Mouse (Mus musculus) stomach, postnatal 0 days (tissue): ENCODE measurements at regions not wholly inside any gene's neighbourhood (a gene's known extent, or its start where the extent isn't known, plus 50 kb on each side); places are given as distances from the start of the nearest gene placed in this dataset.

Source experiments
- ATAC-seq: fragments of 200-750 bp; cut with Nextera tagmentation; 2 replicates; pipeline ENCODE4 v1.8.0; 2017; ENCODE audit not compliant: low FRiP score, low TSS enrichment
- DNase-seq: peaks from one replicate; pipeline ENCODE4 v3.0.0-alpha.2; 2016; ENCODE audit warnings: low spot score
- H3K27ac ChIP-seq: fragments of 300-500 bp; sonication (generic); replicated peaks from 2 replicates; pipeline ENCODE4 v1.5.1; 2014; ENCODE audit warnings: mild to moderate bottlenecking, control low read depth
- H3K27me3 ChIP-seq: fragments of 300-500 bp; sonication (generic); 2 replicates; pipeline ENCODE4 v1.6.1; 2014; ENCODE audit warnings: low read length; ENCODE audit not compliant: control insufficient read depth, insufficient read depth
- H3K36me3 ChIP-seq: fragments of 300-500 bp; sonication (generic); 2 replicates; pipeline ENCODE4 v1.6.1; 2014; ENCODE audit warnings: low read length, mixed read lengths; ENCODE audit not compliant: control insufficient read depth, insufficient read depth
- H3K4me1 ChIP-seq: fragments of 300-500 bp; sonication (generic); replicated peaks from 2 replicates; pipeline ENCODE4 v1.6.1; 2014; ENCODE audit warnings: antibody characterized with exemption; ENCODE audit not compliant: control insufficient read depth, insufficient read depth
- H3K4me2 ChIP-seq: fragments of 300-500 bp; sonication (generic); replicated peaks from 2 replicates; pipeline ENCODE4 v1.6.1; 2014; ENCODE audit warnings: low read depth, mild to moderate bottlenecking, control low read depth, moderate library complexity
- H3K4me3 ChIP-seq: fragments of 300-500 bp; sonication (generic); 2 replicates; pipeline ENCODE4 v1.5.1; 2014; ENCODE audit warnings: low read depth, low read length, control low read depth
- H3K9ac ChIP-seq: fragments of 300-500 bp; sonication (generic); 2 replicates; pipeline ENCODE4 v1.6.1; 2014; ENCODE audit warnings: mild to moderate bottlenecking, low read length, control low read depth, mixed read lengths
- H3K9me3 ChIP-seq: fragments of 300-500 bp; sonication (generic); 2 replicates; pipeline ENCODE4 v1.6.1; 2016; ENCODE audit warnings: low read length; ENCODE audit not compliant: control insufficient read depth
- CTCF ChIP-seq: IDR thresholded peaks from 2 replicates; pipeline ENCODE4 v1.5.1; 2016; ENCODE audit warnings: antibody characterized with exemption, low read depth, mild to moderate bottlenecking, moderate library complexity
- EP300 ChIP-seq: optimal IDR thresholded peaks from 2 replicates; pipeline ENCODE3; 2016; ENCODE audit warnings: antibody characterized with exemption
- WGBS: fragments of 180-500 bp; shearing (Covaris S2); extraction: QIAGEN DNeasy Blood & Tissue Kit; methylation state at CpG from one replicate; pipeline ENCODE4 v1.1.7; 2014; 5-methylcytosine and 5-hydroxymethylcytosine counted together

GRCm38 (mm10) chr10:45000873-45001859 lies 65.8 kb upstream of the Prep start:
- H3K4me3 ChIP-seq = peak overlapping the region; percentile 41
- peak overlapping the region; percentile 53 for H3K27ac ChIP-seq
- no peaks in the 10 kb centered on the region for H3K9me3 ChIP-seq
- H3K27me3 ChIP-seq = no peaks in the 10 kb centered on the region
- peak; percentile 51 for DNase-seq
- no peaks in the 10 kb centered on the region for H3K36me3 ChIP-seq
- peak; percentile 91 for ATAC-seq
- no peak for TF ChIP-seq EP300
- TF ChIP-seq CTCF = peak; percentile 88
- H3K4me2 ChIP-seq = peak overlapping the region; percentile 69
- H3K4me1 ChIP-seq = peaks cover 6% of the 10 kb centered on the region; the same call in 1 of the 2 replicates
- 34% methylated on average over 12 of the region's 12 CpGs for WGBS
- no peak overlapping the region for H3K9ac ChIP-seq

GRCm38 (mm10) chr10:45000027-45000840 lies 66.8 kb upstream of the Prep start:
- Histone ChIP-seq H3K36me3 (no peaks in the 10 kb centered on the region), H3K4me2 (peak overlapping the region; percentile 69), H3K4me1 (peaks cover 6% of the 10 kb centered on the region; the same call in 1 of the 2 replicates), H3K9me3 (no peaks in the 10 kb centered on the region), H3K4me3 (peak overlapping the region; percentile 41), H3K27ac (peak overlapping the region; percentile 53), H3K27me3 (no peaks in the 10 kb centered on the region), H3K9ac (peak overlapping the region; percentile 53)
- WGBS = 17% methylated on average over 18 of the region's 18 CpGs
- TF ChIP-seq CTCF (no peak), EP300 (no peak)
- ATAC-seq (peak; percentile 60), DNase-seq (peak; percentile 18)

DNA sequence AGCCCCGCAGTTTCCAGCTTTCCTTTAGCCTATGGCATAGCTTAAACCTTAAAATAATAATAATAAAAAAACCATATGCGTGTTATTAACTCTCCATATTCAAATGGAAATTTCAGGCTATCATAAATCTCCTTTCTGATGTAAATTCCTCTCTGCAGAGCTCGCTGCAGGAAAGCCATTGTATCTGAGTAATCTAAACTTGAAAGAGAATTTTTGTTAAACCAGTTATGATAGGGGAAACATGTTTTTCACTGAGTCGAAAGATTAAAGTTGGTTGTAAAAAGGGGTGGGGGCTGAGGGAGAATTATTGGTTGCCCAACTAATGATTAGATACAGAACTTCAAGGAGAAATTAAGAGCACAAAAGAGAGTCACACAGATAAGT lies 69.1 kb upstream of the Prep start:
- 0 out of 2 replicates have a peak, but pooled peaks cover 2% of the 10 kb centered on the region for H3K4me1 ChIP-seq
- WGBS = 5% methylated on average over 4 of the region's 4 CpGs
- H3K9ac ChIP-seq = no peak overlapping the region
- ATAC-seq (no peak), DNase-seq (no peak)
- 0 out of 2 replicates have a peak overlapping the region, but pooled peaks have one; percentile 6 for H3K4me3 ChIP-seq
- H3K27me3 ChIP-seq = no peaks in the 10 kb centered on the region
- H3K4me2 ChIP-seq = peak overlapping the region; percentile 37
- TF ChIP-seq CTCF (no peak), EP300 (no peak)
- H3K36me3 ChIP-seq = no peaks in the 10 kb centered on the region
- H3K27ac ChIP-seq = no peak overlapping the region
- H3K9me3 ChIP-seq = no peaks in the 10 kb centered on the region

DNA sequence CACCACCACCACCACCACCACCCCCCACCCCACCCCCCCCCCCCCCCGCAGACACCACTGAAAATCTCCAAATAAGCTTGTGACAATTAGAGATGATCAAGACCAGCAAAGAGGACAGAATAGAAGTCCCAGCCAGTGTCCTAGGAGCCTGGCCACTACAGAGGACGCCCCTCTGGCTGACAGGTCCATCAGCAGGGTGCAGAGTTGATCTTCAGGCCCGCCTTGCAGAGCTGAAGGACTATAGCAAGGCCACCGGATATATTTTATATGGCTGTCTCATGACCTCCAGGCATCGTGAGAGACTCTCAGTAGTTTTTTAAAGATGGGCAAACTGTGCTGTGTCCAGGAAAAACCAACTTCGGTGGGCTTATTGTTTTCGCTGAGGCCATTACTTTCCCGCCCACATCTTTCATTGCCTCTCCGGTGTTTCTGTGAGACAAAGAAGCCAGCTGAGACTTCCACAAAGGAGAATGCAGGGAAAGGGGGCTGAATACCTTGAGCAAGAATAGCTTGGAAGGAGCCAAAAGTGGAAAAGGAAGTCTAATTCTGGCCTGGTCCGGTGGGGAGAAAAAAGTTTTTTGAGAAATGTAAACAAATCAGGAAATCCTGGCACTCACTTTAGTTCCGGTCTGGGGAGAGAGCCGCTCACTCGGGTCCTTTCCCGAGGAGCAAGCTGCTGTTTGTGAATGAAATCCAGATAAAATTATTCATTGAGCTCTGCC lies 69.7 kb upstream of the Prep start:
- TF ChIP-seq CTCF (no peak), EP300 (no peak)
- 11% methylated on average over 13 of the region's 14 CpGs for WGBS
- Histone ChIP-seq H3K9me3 (no peaks in the 10 kb centered on the region), H3K9ac (0 out of 2 replicates have a peak overlapping the region, but pooled peaks have one; percentile 9), H3K27me3 (no peaks in the 10 kb centered on the region), H3K4me3 (0 out of 2 replicates have a peak overlapping the region, but pooled peaks have one; percentile 6), H3K36me3 (no peaks in the 10 kb centered on the region), H3K27ac (no peak overlapping the region), H3K4me2 (peak overlapping the region; percentile 37), H3K4me1 (0 out of 2 replicates have a peak, but pooled peaks cover 2% of the 10 kb centered on the region)
- DNase-seq (peak; percentile 23), ATAC-seq (no peak; the same call in 1 of the 2 replicates)

GRCm38 (mm10) chr10:44995756-44996155 lies 71.2 kb upstream of the Prep start:
- ATAC-seq = no peak
- TF ChIP-seq CTCF (no peak), EP300 (no peak)
- Histone ChIP-seq H3K27me3 (no peaks in the 10 kb centered on the region), H3K9ac (no peak overlapping the region), H3K4me3 (no peak overlapping the region), H3K9me3 (no peaks in the 10 kb centered on the region), H3K4me2 (no peak overlapping the region), H3K4me1 (0 out of 2 replicates have a peak, but pooled peaks cover 2% of the 10 kb centered on the region), H3K36me3 (no peaks in the 10 kb centered on the region), H3K27ac (no peak overlapping the region)
- 66% methylated on average over 6 of the region's 6 CpGs for WGBS
- DNase-seq = no peak
